Mouse (Mus musculus) hindbrain, embryonic 14.5 days (tissue): ENCODE measurements around the gene Gm10309. TPM values are rescaled to one million over a fixed set of nuclear protein-coding genes. Genes with fewer than 3 reads are reported as not detected.
A peak's percentile ranks its signal among the peaks of the same experiment; 100 is the strongest.

Experiments used
- ATAC-seq: fragments of 200-750 bp; cut with Nextera tagmentation; 2 replicates; pipeline ENCODE4 v1.8.0; 2017; ENCODE audit warnings: moderate number of reproducible peaks, mild to moderate bottlenecking, moderate TSS enrichment, moderate library complexity; ENCODE audit not compliant: low FRiP score
- DNase-seq: peaks from one replicate; pipeline ENCODE4 v3.0.0-alpha.2; 2015; ENCODE audit warnings: low spot score
- H3K27ac ChIP-seq: fragments of 300-500 bp; sonication (generic); 2 replicates; pipeline ENCODE4 v1.5.1; 2014; ENCODE audit warnings: mild to moderate bottlenecking, moderate library complexity
- H3K27me3 ChIP-seq: fragments of 300-500 bp; sonication (generic); 2 replicates; pipeline ENCODE4 v1.6.1; 2014; ENCODE audit warnings: mild to moderate bottlenecking, low read length, mixed read lengths; ENCODE audit not compliant: control insufficient read depth, insufficient read depth
- H3K36me3 ChIP-seq: fragments of 300-500 bp; sonication (generic); replicated peaks from 2 replicates; pipeline ENCODE4 v1.6.1; 2014; ENCODE audit not compliant: control insufficient read depth, insufficient read depth
- H3K4me1 ChIP-seq: fragments of 300-500 bp; sonication (generic); replicated peaks from 2 replicates; pipeline ENCODE4 v1.6.1; 2014; ENCODE audit warnings: antibody characterized with exemption, low read length, mixed read lengths; ENCODE audit not compliant: control insufficient read depth, insufficient read depth
- H3K4me2 ChIP-seq: fragments of 300-500 bp; sonication (generic); replicated peaks from 2 replicates; pipeline ENCODE4 v1.6.1; 2014; ENCODE audit warnings: mild to moderate bottlenecking, moderate library complexity
- H3K4me3 ChIP-seq: fragments of 300-500 bp; sonication (generic); replicated peaks from 2 replicates; pipeline ENCODE4 v1.5.1; 2014; ENCODE audit warnings: mild to moderate bottlenecking, low read length
- H3K9ac ChIP-seq: fragments of 300-500 bp; sonication (generic); 2 replicates; pipeline ENCODE4 v1.6.1; 2014
- H3K9me3 ChIP-seq: fragments of 300-500 bp; sonication (generic); 2 replicates; pipeline ENCODE4 v1.6.1; 2016; ENCODE audit warnings: low read length; ENCODE audit not compliant: control insufficient read depth
- WGBS: fragments of 180-500 bp; shearing (Covaris S2); extraction: QIAGEN DNeasy Blood & Tissue Kit; methylation state at CpG from one replicate; pipeline ENCODE4 v1.1.7; 2014; 5-methylcytosine and 5-hydroxymethylcytosine counted together
- polyA plus RNA-seq: library from polyadenylated mRNA; unstranded; fragments of >200 nt; fragmentation: Nextera tagmentation; extraction: Ambion mirVana; gene quantifications from 2 replicates; pipeline ENCODE4 v1.2.1, GENCODE M21; 2014

The Gm10309 gene
- polyA plus RNA-seq, 1 experiment from 2014 or later, result 0.62 TPM

- 93% methylated on average over 4 of the region's 4 CpGs for WGBS
- DNase-seq (no peak), ATAC-seq (no peak)
- peaks cover 5% of the 10 kb centered on the region; the same call in 1 of the 2 replicates for H3K36me3 ChIP-seq
- H3K4me3 ChIP-seq, result no peak overlapping the region
- H3K27me3 ChIP-seq, result no peaks in the 10 kb centered on the region
- H3K4me2 ChIP-seq, result no peak overlapping the region
- H3K4me1 ChIP-seq, result no peaks in the 10 kb centered on the region
- no peak overlapping the region for H3K9ac ChIP-seq
- H3K9me3 ChIP-seq, result no peaks in the 10 kb centered on the region
- H3K27ac ChIP-seq, result no peak overlapping the region
These were observed 3.6 kb downstream of the Gm10309 start for GRCm38 (mm10) chr17:86501393-86501792.

- no peak for ATAC-seq
- H3K4me1 ChIP-seq, result no peaks in the 10 kb centered on the region
- peaks cover 5% of the 10 kb centered on the region; the same call in 1 of the 2 replicates for H3K36me3 ChIP-seq
- no peak overlapping the region for H3K4me2 ChIP-seq
- H3K9ac ChIP-seq, result no peak overlapping the region
- H3K9me3 ChIP-seq, result no peaks in the 10 kb centered on the region
- 71% methylated on average over 15 of the region's 15 CpGs for WGBS
- DNase-seq, result no peak
- 0 out of 2 replicates have a peak overlapping the region, but pooled peaks have one; percentile 48 for H3K27ac ChIP-seq
- no peaks in the 10 kb centered on the region for H3K27me3 ChIP-seq
- no peak overlapping the region for H3K4me3 ChIP-seq
These were observed 5.5 kb downstream of the Gm10309 start for GRCm38 (mm10) chr17:86499359-86500045.

GRCm38 (mm10) chr17:86497302-86497701 lies 7.7 kb downstream of the Gm10309 start:
- no peaks in the 10 kb centered on the region for H3K4me1 ChIP-seq
- WGBS, result 92% methylated on average over 4 of the region's 4 CpGs
- H3K9ac ChIP-seq, result no peak overlapping the region
- no peak overlapping the region for H3K4me3 ChIP-seq
- H3K27ac ChIP-seq, result no peak overlapping the region
- no peak overlapping the region for H3K4me2 ChIP-seq
- H3K9me3 ChIP-seq, result no peaks in the 10 kb centered on the region
- DNase-seq (no peak), ATAC-seq (no peak)
- no peaks in the 10 kb centered on the region for H3K27me3 ChIP-seq
- H3K36me3 ChIP-seq, result peaks cover 5% of the 10 kb centered on the region; the same call in 1 of the 2 replicates

GRCm38 (mm10) chr17:86496123-86496771 lies 8.8 kb downstream of the Gm10309 start:
- H3K27ac ChIP-seq, result no peak overlapping the region
- H3K4me3 ChIP-seq, result no peak overlapping the region
- peak; percentile 73 for DNase-seq
- no peak; the same call in 1 of the 2 replicates for ATAC-seq
- H3K9me3 ChIP-seq, result no peaks in the 10 kb centered on the region
- no peak overlapping the region for H3K4me2 ChIP-seq
- no peaks in the 10 kb centered on the region for H3K27me3 ChIP-seq
- H3K4me1 ChIP-seq, result no peaks in the 10 kb centered on the region
- H3K9ac ChIP-seq, result no peak overlapping the region
- 92% methylated on average over 9 of the region's 9 CpGs for WGBS
- H3K36me3 ChIP-seq, result peaks cover 5% of the 10 kb centered on the region; the same call in 1 of the 2 replicates

- Histone ChIP-seq H3K9ac (no peak overlapping the region), H3K27ac (no peak overlapping the region), H3K9me3 (no peaks in the 10 kb centered on the region), H3K4me2 (no peak overlapping the region), H3K36me3 (peaks cover 5% of the 10 kb centered on the region; the same call in 1 of the 2 replicates), H3K27me3 (no peaks in the 10 kb centered on the region), H3K4me3 (no peak overlapping the region), H3K4me1 (no peaks in the 10 kb centered on the region)
- WGBS, result 78% methylated on average over 6 of the region's 6 CpGs
- DNase-seq (no peak), ATAC-seq (no peak)
These were observed 10.1 kb downstream of the Gm10309 start for GRCm38 (mm10) chr17:86494895-86495294.

GRCm38 (mm10) chr17:86494494-86494893 lies 10.5 kb downstream of the Gm10309 start:
- Histone ChIP-seq H3K4me1 (no peaks in the 10 kb centered on the region), H3K4me3 (no peak overlapping the region), H3K36me3 (peaks cover 5% of the 10 kb centered on the region; the same call in 1 of the 2 replicates), H3K27me3 (no peaks in the 10 kb centered on the region), H3K27ac (no peak overlapping the region), H3K4me2 (no peak overlapping the region), H3K9me3 (no peaks in the 10 kb centered on the region), H3K9ac (no peak overlapping the region)
- ATAC-seq (no peak), DNase-seq (no peak)
- 95% methylated on average over 6 of the region's 6 CpGs for WGBS

- WGBS, result 92% methylated on average over 8 of the region's 8 CpGs
- no peak for ATAC-seq
These were observed 11.1 kb downstream of the Gm10309 start for GRCm38 (mm10) chr17:86493891-86494420.

GRCm38 (mm10) chr17:86492376-86492775 lies 12.7 kb downstream of the Gm10309 start:
- H3K4me3 ChIP-seq, result no peak overlapping the region
- DNase-seq (no peak), ATAC-seq (no peak)
- H3K36me3 ChIP-seq, result no peaks in the 10 kb centered on the region
- H3K27ac ChIP-seq, result no peak overlapping the region
- no peak overlapping the region for H3K4me2 ChIP-seq
- WGBS, result 88% methylated on average over 7 of the region's 7 CpGs
- H3K4me1 ChIP-seq, result no peaks in the 10 kb centered on the region
- no peaks in the 10 kb centered on the region for H3K9me3 ChIP-seq
- H3K9ac ChIP-seq, result no peak overlapping the region
- no peaks in the 10 kb centered on the region for H3K27me3 ChIP-seq

More at GRCm38 (mm10) chr17:86493891-86494420, 11.1 kb downstream of the Gm10309 start:
- Histone ChIP-seq H3K9me3 (no peaks in the 10 kb centered on the region), H3K36me3 (peaks cover 5% of the 10 kb centered on the region; the same call in 1 of the 2 replicates), H3K27me3 (no peaks in the 10 kb centered on the region), H3K4me2 (no peak overlapping the region), H3K9ac (no peak overlapping the region), H3K4me1 (no peaks in the 10 kb centered on the region), H3K4me3 (no peak overlapping the region), H3K27ac (no peak overlapping the region)
- no peak for DNase-seq

GRCm38 (mm10) chr17:86489827-86490226 lies 15.2 kb downstream of the Gm10309 start:
- no peak for DNase-seq
- H3K27me3 ChIP-seq, result no peaks in the 10 kb centered on the region
- WGBS, result 94% methylated on average over 10 of the region's 10 CpGs

More at GRCm38 (mm10) chr17:86489827-86490226, 15.2 kb downstream of the Gm10309 start:
- H3K4me2 ChIP-seq, result no peak overlapping the region
- no peak for ATAC-seq
- H3K9ac ChIP-seq, result no peak overlapping the region
- no peaks in the 10 kb centered on the region for H3K4me1 ChIP-seq
- no peaks in the 10 kb centered on the region for H3K36me3 ChIP-seq
- no peak overlapping the region for H3K4me3 ChIP-seq
- H3K9me3 ChIP-seq, result no peaks in the 10 kb centered on the region
- no peak overlapping the region for H3K27ac ChIP-seq
